Mouse (Mus musculus) embryonic fibroblast, embryonic 13.5 days (primary cell): ENCODE data around the gene Slc5a10.

Experiments
- CTCF ChIP-seq: IDR thresholded peaks from 2 replicates; pipeline ENCODE4 v1.5.1; 2011; ENCODE audit warnings: mild to moderate bottlenecking, control low read depth, low read length, moderate library complexity, borderline replicate concordance; ENCODE audit not compliant: insufficient read depth
- POLR2A ChIP-seq: IDR thresholded peaks from 2 replicates; pipeline ENCODE4 v1.6.1; 2011; ENCODE audit warnings: low read depth, mild to moderate bottlenecking, control low read depth, low read length, moderate library complexity

DNA sequence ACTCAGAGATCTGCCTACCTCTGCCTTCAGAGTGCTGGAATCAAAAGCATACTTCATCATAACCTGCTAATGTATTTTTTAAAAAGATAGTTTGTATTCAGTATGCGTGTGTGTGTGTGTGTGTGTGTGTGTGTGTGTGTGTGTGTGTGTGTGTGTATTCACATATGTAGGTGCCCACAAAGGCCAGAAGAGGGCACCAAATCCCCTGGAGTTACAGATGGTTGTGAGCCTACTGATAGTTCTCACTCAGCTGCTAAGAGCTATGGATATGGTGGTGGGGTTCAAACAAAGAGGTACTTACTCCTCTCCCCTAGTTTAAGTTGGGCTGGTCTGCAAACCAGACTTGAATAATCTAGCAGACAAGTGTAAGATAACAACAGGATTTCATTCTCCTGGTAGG, 94.1 kb downstream of the Slc5a10 start:
- no peak for TF ChIP-seq CTCF
- no peak for TF ChIP-seq POLR2A
